Mouse (Mus musculus) lung, postnatal 4 days (tissue): ENCODE data around the gene Vstm4.
A peak's percentile ranks its signal among the peaks of the same experiment; 100 is the strongest.

Experiments used
- DNase-seq, 2 experiments: peaks; one replicate each; pipeline ENCODE4 v3.0.0; 2021

The Vstm4 gene

GRCm38 (mm10) chr14:32856681-32857328, at the start of gene Vstm4:
TSS of gene Vstm4 (plus strand) at chr14:32856756.
- peak; percentile 73 to 87 for DNase-seq

GRCm38 (mm10) chr14:32810111-32810510, 46.4 kb upstream of the Vstm4 start:
- peak in 1 of 2 experiments; percentile 29 for DNase-seq

GRCm38 (mm10) chr14:32812429-32812828, 44.1 kb upstream of the Vstm4 start:
- DNase-seq: no peak

- DNase-seq: no peak
Measured at GRCm38 (mm10) chr14:32814961-32815360, 41.6 kb upstream of the Vstm4 start.

GRCm38 (mm10) chr14:32816533-32816932, 40.0 kb upstream of the Vstm4 start:
- DNase-seq: no peak

GRCm38 (mm10) chr14:32817258-32817657, 39.3 kb upstream of the Vstm4 start:
- peak; percentile 36 to 72 for DNase-seq

- DNase-seq: no peak
Measured at GRCm38 (mm10) chr14:32819297-32819696, 37.3 kb upstream of the Vstm4 start.

GRCm38 (mm10) chr14:32822812-32823211, 33.7 kb upstream of the Vstm4 start:
- no peak for DNase-seq

DNA sequence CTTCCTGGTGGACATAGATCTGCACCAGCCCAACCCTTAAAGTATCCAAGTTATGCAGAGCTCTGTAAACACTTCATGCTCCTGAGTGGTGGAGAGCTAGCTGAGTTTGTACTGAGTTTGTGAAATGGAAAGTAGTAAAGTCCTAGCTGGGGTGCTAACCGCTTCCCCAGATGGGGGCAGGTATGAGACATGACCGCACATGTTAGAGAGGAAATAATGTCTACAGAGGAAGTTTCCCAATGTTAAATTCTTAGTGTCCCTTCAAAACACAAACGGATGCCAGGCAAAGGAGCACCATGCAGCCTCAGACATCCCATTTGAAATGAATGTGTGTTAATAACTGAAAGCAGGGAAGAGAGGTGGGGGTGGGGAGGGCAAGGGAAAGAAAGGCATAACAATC, 32.7 kb upstream of the Vstm4 start:
- no peak for DNase-seq

DNA sequence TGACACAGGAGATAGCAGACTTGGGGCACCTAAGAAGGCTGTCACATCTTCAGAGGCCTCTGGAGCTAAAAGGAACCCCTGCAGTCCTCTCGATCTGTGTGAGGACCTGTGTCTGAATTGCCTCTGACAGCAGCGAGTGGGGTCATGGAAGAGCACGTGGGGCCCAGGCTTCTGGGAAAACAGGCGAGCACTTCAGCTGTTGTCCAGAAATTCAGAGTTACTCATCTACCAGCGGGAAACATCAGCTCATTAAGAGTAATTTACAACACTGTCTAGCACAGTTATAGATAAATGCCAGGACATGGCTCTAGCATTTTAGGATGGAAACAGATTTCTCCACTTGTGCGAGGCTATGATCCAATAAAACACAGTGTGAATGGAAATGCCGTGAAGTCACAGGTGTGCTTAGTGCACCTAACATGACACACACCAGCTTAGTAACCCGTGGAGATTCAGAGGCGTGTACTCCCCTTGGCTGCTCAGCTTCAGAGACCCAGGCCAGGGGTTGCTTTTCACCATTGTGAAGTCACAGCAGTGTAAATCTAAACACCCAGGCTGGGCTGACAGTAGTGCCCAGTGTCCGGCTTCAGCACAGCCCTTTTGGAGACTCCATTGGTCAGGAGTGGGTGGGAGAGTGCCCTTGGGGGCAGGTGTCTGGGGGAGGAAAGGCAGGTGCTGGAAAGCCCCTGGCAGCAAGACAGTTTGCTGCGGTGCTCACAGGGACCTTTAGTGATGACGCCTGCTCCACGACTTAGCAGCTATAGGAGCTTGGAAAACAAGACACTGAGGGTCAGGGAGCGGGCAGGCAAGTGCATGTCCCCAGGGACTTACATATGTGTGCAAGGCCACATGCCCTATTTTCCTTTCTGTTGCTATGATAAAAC, 32.0 kb upstream of the Vstm4 start:
- no peak for DNase-seq

DNA sequence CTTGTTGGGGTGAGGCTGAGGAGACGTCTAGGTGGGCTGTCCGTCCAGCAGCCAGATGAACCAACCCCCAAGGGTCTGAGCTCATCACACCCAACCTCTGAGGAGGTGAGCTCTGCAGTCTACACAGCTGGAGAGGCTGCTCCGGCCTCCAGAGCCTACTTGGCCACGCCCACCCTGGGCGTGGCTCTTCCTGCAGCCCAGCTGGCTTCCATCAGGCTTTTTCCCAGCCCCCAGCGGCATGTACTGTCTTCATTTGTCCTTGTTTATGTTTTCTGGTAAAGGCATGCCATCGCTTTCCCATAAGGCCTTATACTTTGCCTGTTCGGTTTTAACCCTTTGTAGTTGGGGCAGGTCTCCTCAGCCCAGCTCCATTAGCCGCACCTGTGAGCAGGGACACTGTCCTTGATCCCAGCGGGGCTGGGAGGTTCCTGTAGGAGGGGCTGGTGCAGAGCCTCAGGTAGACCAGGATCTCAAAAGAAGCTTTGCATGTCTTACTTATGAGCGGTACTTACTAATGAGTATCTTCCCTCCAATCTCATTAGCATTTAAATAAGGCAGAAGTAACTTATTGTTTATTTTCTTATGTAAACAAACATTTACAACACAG, 31.0 kb upstream of the Vstm4 start:
- DNase-seq: peak; percentile 77 to 90

GRCm38 (mm10) chr14:32827165-32827564, 29.4 kb upstream of the Vstm4 start:
- peak; percentile 44 to 82 for DNase-seq

- peak; percentile 51 to 84 for DNase-seq
Measured at GRCm38 (mm10) chr14:32827994-32828650, 28.4 kb upstream of the Vstm4 start.

DNA sequence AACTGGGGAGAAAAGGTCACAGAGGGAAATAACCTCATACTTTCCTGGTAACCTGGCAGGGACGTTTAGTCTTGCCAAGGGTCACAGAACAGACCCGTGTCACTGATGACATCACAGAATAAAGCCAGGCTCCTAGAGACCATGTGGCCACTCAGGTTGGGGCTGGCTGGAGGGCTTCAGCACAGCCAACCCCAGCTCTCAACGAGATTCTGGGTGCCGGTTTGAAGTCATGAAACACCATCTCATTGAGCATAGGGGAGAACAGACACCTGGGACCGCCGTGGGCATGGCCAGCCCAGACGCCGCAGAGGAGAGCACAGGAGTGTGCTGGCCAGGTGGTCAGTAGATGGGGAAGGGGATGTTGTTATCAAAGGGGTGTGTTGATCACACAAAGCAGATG, 22.7 kb upstream of the Vstm4 start, which contains the start of gene Fam170b:
TSS of gene Fam170b (plus strand) at position 116 of the 400 bp plus-strand sequence.
- DNase-seq: no peak

DNA sequence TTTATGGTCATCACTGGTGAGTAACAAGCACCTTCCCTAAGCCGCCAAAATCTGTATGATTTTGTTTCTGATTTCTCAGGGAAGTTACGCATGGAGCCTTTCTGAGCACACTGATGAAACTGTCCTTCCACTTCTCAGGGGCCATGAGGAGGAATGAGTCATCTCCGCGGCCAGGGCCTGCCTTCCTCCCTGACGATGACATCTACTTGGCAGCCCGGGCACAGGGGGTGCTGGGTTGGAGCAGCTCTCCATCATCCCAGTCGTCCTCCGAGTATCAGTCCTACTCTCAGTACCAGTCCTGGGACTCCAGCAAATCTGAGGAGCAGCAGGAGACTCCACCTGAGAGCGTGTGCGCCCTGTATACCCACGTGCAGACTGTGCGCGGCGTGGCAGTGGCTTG, 21.4 kb upstream of the Vstm4 start:
- DNase-seq: no peak

DNA sequence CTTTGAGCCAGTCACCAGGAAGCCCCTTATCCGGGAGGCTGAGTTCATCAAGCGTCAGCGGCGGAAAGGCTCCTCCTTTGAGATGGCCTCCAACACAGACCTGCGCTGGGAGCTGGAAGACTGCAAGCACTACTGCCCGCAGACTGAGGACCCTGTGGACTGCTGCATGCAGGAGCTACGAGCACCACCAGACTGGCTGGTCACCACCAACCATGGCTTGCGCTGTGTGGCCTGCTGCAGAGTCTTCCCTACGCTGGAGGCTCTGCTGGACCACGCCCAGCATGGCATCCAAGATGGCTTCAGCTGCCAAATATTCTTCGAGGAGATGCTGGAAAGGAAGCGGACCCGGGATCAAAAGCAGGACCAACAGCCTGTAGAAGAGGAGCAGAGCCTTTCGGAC, 21.0 kb upstream of the Vstm4 start:
- no peak for DNase-seq

GRCm38 (mm10) chr14:32836191-32836590, 20.4 kb upstream of the Vstm4 start:
- DNase-seq: no peak

DNA sequence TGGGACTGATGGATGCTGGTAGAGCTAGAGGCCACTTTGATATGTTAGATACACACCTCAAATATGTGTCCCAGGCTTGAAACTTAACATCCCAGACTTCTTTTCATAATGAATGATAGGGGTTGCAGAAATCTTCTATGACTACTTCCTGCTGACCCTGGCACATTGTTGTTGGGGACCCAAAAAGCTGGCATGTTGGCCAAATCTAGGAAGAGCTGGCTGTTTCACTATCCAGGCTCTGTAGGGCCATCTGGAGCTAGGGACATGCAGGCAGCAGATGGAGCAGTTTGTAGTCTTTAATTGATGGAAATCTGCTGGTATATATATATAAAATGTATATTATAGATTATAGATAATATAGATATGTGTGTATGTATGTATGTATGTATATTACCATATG, 14.5 kb upstream of the Vstm4 start:
- DNase-seq: no peak

DNA sequence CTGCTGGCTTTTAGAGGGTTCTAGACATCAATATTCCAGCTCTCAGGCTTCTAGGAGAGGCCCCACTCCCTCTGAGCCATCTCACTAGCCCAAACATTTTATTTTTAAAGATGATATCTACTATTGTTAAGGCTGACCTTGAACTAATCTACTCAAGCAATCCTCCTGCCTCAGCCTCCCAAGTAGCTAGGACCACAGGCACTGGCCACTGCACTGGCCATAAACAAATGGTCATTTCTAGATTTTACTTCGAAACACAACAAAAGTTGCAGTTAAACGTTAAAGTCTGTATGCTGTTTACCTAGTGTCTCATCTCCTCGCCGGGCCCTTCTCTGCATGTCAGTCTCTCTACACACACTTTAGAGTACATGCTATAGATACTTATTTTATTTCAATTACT, 2.5 kb upstream of the Vstm4 start:
- no peak for DNase-seq

- DNase-seq: no peak
Measured at GRCm38 (mm10) chr14:32856246-32856645, 310 bp upstream of the Vstm4 start.

- DNase-seq: no peak
Measured at GRCm38 (mm10) chr14:32858361-32858760, 1.8 kb downstream of the Vstm4 start.

GRCm38 (mm10) chr14:32858941-32859510, 2.5 kb downstream of the Vstm4 start:
- DNase-seq: no peak
